Mouse (Mus musculus) WW6 (cell line): ENCODE results near the gene Slc25a28.
A peak's percentile ranks its signal among the peaks of the same experiment; 100 is the strongest.

ENCODE experiments used
- DNase-seq: peaks from one replicate; pipeline ENCODE4 v3.0.0-alpha.2; 2013; ENCODE audit warnings: low read depth, low spot score

Slc25a28 gene

GRCm38 (mm10) chr19:43630466-43631251, 44.0 kb downstream of the Slc25a28 start:
- peak; percentile 83 for DNase-seq

- DNase-seq: no peak
These were observed 45.6 kb downstream of the Slc25a28 start for GRCm38 (mm10) chr19:43629088-43629487.

GRCm38 (mm10) chr19:43627345-43627744, 47.3 kb downstream of the Slc25a28 start:
- no peak for DNase-seq

- no peak for DNase-seq
These were observed 48.5 kb downstream of the Slc25a28 start for GRCm38 (mm10) chr19:43626160-43626559.

GRCm38 (mm10) chr19:43623913-43624312, 50.8 kb downstream of the Slc25a28 start:
- no peak for DNase-seq

- DNase-seq: no peak
These were observed 54.7 kb downstream of the Slc25a28 start for GRCm38 (mm10) chr19:43619916-43620479.

GRCm38 (mm10) chr19:43618505-43619030, 56.1 kb downstream of the Slc25a28 start:
- no peak for DNase-seq

GRCm38 (mm10) chr19:43617761-43618349, 56.8 kb downstream of the Slc25a28 start:
- no peak for DNase-seq

GRCm38 (mm10) chr19:43616889-43617288, 57.8 kb downstream of the Slc25a28 start:
- DNase-seq: no peak

- no peak for DNase-seq
These were observed 58.2 kb downstream of the Slc25a28 start for GRCm38 (mm10) chr19:43616415-43616861.

- no peak for DNase-seq
These were observed 58.9 kb downstream of the Slc25a28 start for GRCm38 (mm10) chr19:43615571-43616414.

GRCm38 (mm10) chr19:43615074-43615445, 59.6 kb downstream of the Slc25a28 start:
- no peak for DNase-seq

GRCm38 (mm10) chr19:43614341-43615073, 60.2 kb downstream of the Slc25a28 start:
- DNase-seq: no peak
